Mouse (Mus musculus) midbrain, embryonic 10.5 days (tissue): ENCODE data around the gene Mypop. TPM values are rescaled to one million over a fixed set of nuclear protein-coding genes. Genes with fewer than 3 reads are reported as not detected.
A peak's percentile ranks its signal among the peaks of the same experiment; 100 is the strongest.

Source experiments
- DNase-seq: peaks from one replicate; pipeline ENCODE4 v3.0.0-alpha.2; 2017; ENCODE audit warnings: low spot score
- H3K27ac ChIP-seq: fragments of 300-500 bp; sonication (generic); replicated peaks from 2 replicates; pipeline ENCODE4 v1.5.1; 2016; ENCODE audit warnings: mild to moderate bottlenecking
- H3K27me3 ChIP-seq: fragments of 300-500 bp; sonication (generic); 2 replicates; pipeline ENCODE4 v1.6.1; 2016; ENCODE audit warnings: low read depth, mild to moderate bottlenecking; ENCODE audit not compliant: poor library complexity, severe bottlenecking
- H3K36me3 ChIP-seq: fragments of 300-500 bp; sonication (generic); 2 replicates; pipeline ENCODE4 v1.6.1; 2016; ENCODE audit warnings: mild to moderate bottlenecking, moderate library complexity
- H3K4me1 ChIP-seq: fragments of 300-500 bp; sonication (generic); 2 replicates; pipeline ENCODE4 v1.6.1; 2016
- H3K4me3 ChIP-seq: fragments of 300-500 bp; sonication (generic); 2 replicates; pipeline ENCODE4 v1.5.1; 2016; ENCODE audit warnings: mild to moderate bottlenecking, moderate library complexity
- H3K9me3 ChIP-seq: fragments of 300-500 bp; sonication (generic); replicated peaks from 2 replicates; pipeline ENCODE4 v1.6.1; 2016; ENCODE audit warnings: mild to moderate bottlenecking
- WGBS: fragments of 180-500 bp; shearing (Covaris S2); methylation state at CpG from one replicate; pipeline ENCODE4 v1.1.7; 2016; 5-methylcytosine and 5-hydroxymethylcytosine counted together
- polyA plus RNA-seq: library from polyadenylated mRNA; unstranded; fragments of >200 nt; fragmentation: Nextera tagmentation; extraction: Ambion mirVana; gene quantifications from 2 replicates; pipeline ENCODE4 v1.2.1, GENCODE M21; 2016

Gene Mypop
- polyA plus RNA-seq, 1 experiment from 2014 or later, result 4.1 TPM

DNA sequence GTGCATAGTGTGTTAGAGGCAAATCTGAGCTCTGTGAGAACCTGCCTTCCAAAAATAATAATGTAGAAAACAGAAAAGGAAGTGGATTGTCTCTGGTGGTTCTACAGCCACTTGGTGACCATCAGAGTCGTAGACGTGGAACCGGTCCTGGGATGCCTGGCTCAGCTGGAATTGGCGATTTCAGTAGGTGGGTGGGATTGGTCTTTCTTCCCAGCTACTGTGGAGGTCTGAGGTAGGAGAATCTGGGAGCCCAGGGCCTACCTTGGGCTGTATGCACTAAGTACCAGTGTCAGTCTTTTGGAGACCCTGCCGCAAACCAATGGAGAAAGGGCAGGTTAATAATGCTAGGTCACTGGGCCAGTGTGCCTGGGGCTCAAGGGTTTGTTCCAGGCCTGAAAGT is 2.0 kb downstream of the Mypop start:
- Histone ChIP-seq H3K27ac (no peak overlapping the region), H3K4me1 (peaks cover 36% of the 10 kb centered on the region), H3K9me3 (no peaks in the 10 kb centered on the region), H3K36me3 (peaks cover 16% of the 10 kb centered on the region), H3K27me3 (peaks cover 35% of the 10 kb centered on the region), H3K4me3 (peak overlapping the region; percentile 63; the same call in 1 of the 2 replicates)
- WGBS, result 91% methylated on average over 5 of the region's 5 CpGs
- DNase-seq, result no peak

DNA sequence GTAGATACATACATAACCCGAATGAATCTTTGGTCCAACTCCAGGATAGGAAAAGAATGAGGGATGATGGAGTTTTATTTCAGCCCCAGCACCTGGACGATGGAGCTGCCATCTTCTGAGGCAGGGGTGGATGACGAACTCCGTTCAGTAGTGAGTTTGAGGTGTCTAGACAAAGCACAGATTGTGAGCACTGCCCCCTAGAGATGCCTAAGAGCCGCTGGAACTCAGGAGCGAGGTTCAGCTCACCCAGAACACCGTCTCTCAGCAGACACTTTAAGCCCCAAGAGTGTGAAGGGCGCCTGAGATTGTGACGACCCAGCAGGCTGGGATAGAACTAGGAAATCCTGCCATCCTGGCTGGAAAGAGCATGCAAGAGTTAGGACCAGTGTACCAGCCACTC is 7.8 kb downstream of the Mypop start:
- Histone ChIP-seq H3K27ac (0 out of 2 replicates have a peak overlapping the region, but pooled peaks have one; percentile 7), H3K27me3 (peaks cover 4% of the 10 kb centered on the region), H3K9me3 (no peaks in the 10 kb centered on the region), H3K4me1 (peaks cover 41% of the 10 kb centered on the region), H3K36me3 (peaks cover 21% of the 10 kb centered on the region), H3K4me3 (no peak overlapping the region)
- DNase-seq, result no peak
- WGBS, result 45% methylated on average over 9 of the region's 9 CpGs

GRCm38 (mm10) chr7:19000421-19000820 is 9.4 kb downstream of the Mypop start:
- H3K36me3 ChIP-seq, result peaks cover 28% of the 10 kb centered on the region
- H3K4me3 ChIP-seq, result peak overlapping the region; percentile 50
- H3K27me3 ChIP-seq, result no peaks in the 10 kb centered on the region
- H3K9me3 ChIP-seq, result no peaks in the 10 kb centered on the region
- H3K4me1 ChIP-seq, result peaks cover 54% of the 10 kb centered on the region
- WGBS, result 63% methylated on average over 10 of the region's 10 CpGs
- H3K27ac ChIP-seq, result peak overlapping the region; percentile 75
- no peak for DNase-seq

DNA sequence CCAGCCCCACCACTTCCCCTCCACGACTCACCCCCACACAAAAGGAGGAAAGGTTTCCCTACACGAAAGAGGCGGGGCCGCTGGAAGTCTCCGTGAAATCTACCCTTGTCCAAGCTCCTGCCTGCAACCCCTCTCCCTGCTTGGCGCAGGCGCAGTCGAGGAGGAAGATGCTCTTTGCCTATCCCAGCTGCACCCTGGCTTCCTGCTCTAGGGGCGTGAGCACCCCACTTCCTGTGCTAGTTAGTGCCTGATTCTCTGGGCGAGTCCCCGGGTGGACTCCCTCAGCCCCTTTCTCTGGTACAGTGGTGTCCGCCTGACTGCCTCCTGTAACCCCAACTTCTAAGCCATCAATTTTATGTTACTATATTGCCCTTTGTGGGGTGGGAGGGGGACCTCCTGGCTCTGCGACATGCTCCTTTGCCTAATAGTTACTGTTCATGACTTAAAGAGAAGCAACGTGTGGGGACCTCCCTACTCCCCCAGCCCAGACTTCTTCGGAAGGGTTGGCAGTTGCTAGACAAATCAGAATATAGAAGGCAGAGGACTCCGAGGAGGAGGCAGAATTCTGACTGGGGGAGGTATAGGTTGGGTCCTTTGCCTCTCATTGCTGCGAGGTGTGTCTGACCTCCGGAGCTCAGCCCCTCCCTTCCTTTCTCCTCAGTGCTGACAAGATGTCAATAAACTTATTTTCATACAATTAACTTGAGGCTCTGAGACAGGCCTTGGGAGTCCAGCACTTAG is 10.2 kb downstream of the Mypop start:
- H3K27ac ChIP-seq, result peak overlapping the region; percentile 75
- H3K27me3 ChIP-seq, result no peaks in the 10 kb centered on the region
- peaks cover 62% of the 10 kb centered on the region for H3K4me1 ChIP-seq
- WGBS, result 46% methylated on average over 18 of the region's 18 CpGs
- H3K4me3 ChIP-seq, result peak overlapping the region; percentile 50
- peaks cover 32% of the 10 kb centered on the region for H3K36me3 ChIP-seq
- no peaks in the 10 kb centered on the region for H3K9me3 ChIP-seq
- peak; percentile 56 for DNase-seq

DNA sequence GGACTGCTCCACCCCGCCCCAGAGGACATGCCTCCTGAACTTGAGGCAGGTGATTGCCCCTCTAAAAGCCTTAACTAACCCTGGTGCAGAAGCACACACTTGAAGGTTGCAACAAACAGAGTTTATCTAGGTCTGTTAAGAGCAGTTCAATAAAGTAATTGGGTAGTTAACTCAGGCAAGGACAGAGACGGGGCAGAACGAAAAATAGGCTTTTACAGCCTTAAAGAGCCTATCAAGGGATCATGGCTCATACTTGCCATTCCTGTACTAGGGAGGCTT is 10.7 kb downstream of the Mypop start:
- no peak for DNase-seq
- Histone ChIP-seq H3K4me3 (no peak overlapping the region), H3K27me3 (no peaks in the 10 kb centered on the region), H3K36me3 (peaks cover 30% of the 10 kb centered on the region), H3K27ac (0 out of 2 replicates have a peak overlapping the region, but pooled peaks have one; percentile 91), H3K4me1 (peaks cover 67% of the 10 kb centered on the region), H3K9me3 (no peaks in the 10 kb centered on the region)
- 84% methylated on average over 3 of the region's 3 CpGs for WGBS

GRCm38 (mm10) chr7:19002115-19002514 is 11.1 kb downstream of the Mypop start:
- DNase-seq, result no peak
- 51% methylated on average over 4 of the region's 4 CpGs for WGBS
- Histone ChIP-seq H3K27me3 (no peaks in the 10 kb centered on the region), H3K9me3 (no peaks in the 10 kb centered on the region), H3K36me3 (peaks cover 32% of the 10 kb centered on the region), H3K4me3 (peak overlapping the region; percentile 55), H3K27ac (peak overlapping the region; percentile 91), H3K4me1 (peaks cover 71% of the 10 kb centered on the region)

- DNase-seq, result peak; percentile 79
- H3K9me3 ChIP-seq, result no peaks in the 10 kb centered on the region
- peak overlapping the region; percentile 55 for H3K4me3 ChIP-seq
- peaks cover 36% of the 10 kb centered on the region for H3K36me3 ChIP-seq
- H3K27ac ChIP-seq, result peak overlapping the region; percentile 91
- H3K4me1 ChIP-seq, result peaks cover 78% of the 10 kb centered on the region
- 4% methylated on average over 17 of the region's 17 CpGs for WGBS
- no peaks in the 10 kb centered on the region for H3K27me3 ChIP-seq
These were observed 11.9 kb downstream of the Mypop start for GRCm38 (mm10) chr7:19002848-19003498.

- DNase-seq, result peak; percentile 92
- peaks cover 74% of the 10 kb centered on the region for H3K4me1 ChIP-seq
- under 1% methylated on average over 88 of the region's 90 CpGs for WGBS
- peak within 1 kb of the TSS; percentile 96 for H3K27ac ChIP-seq
- no peaks in the 10 kb centered on the region for H3K9me3 ChIP-seq
- H3K36me3 ChIP-seq, result peaks cover 37% of the 10 kb centered on the region
- H3K4me3 ChIP-seq, result peak within 1 kb of the TSS; percentile 98
- H3K27me3 ChIP-seq, result no peaks in the 10 kb centered on the region
These were observed 13.0 kb downstream of the Mypop start, which contains the start of gene Irf2bp1 for GRCm38 (mm10) chr7:19003902-19004630. TSS of gene Irf2bp1 (plus strand) at chr7:19004044.

DNA sequence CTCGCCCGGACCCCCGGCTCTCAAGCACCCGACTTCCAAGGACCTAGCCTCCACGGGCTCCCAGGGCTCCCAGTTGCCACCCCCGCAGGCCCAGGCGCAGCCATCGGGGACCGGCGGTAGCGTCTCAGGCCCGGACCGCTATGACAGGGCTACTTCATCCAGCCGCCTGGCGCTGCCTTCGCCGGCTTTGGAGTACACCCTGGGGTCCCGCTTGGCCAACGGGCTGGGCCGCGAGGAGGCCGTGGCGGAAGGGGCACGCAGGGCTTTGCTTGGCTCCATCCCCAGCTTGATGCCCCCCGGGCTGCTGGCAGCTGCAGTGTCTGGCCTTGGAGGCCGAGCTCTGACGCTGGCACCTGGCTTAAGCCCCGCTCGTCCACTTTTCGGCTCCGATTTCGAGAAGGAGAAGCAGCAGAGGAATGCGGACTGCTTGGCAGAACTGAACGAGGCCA is 13.6 kb downstream of the Mypop start:
- no peaks in the 10 kb centered on the region for H3K9me3 ChIP-seq
- peaks cover 72% of the 10 kb centered on the region for H3K4me1 ChIP-seq
- peak; percentile 37 for DNase-seq
- H3K27ac ChIP-seq, result peak overlapping the region; percentile 96
- no peaks in the 10 kb centered on the region for H3K27me3 ChIP-seq
- peaks cover 37% of the 10 kb centered on the region for H3K36me3 ChIP-seq
- H3K4me3 ChIP-seq, result peak overlapping the region; percentile 98
- 10% methylated on average over 34 of the region's 34 CpGs for WGBS

- Histone ChIP-seq H3K9me3 (no peaks in the 10 kb centered on the region), H3K27me3 (no peaks in the 10 kb centered on the region), H3K4me1 (peaks cover 65% of the 10 kb centered on the region), H3K27ac (peak overlapping the region; percentile 33; the same call in 1 of the 2 replicates), H3K4me3 (peak overlapping the region; percentile 98), H3K36me3 (peaks cover 37% of the 10 kb centered on the region)
- 83% methylated on average over 34 of the region's 34 CpGs for WGBS
- no peak for DNase-seq
These were observed 14.5 kb downstream of the Mypop start for GRCm38 (mm10) chr7:19005417-19006121.

GRCm38 (mm10) chr7:19006476-19006875 is 15.4 kb downstream of the Mypop start:
- Histone ChIP-seq H3K36me3 (peaks cover 32% of the 10 kb centered on the region), H3K4me1 (peaks cover 58% of the 10 kb centered on the region), H3K9me3 (no peaks in the 10 kb centered on the region), H3K27ac (no peak overlapping the region), H3K27me3 (no peaks in the 10 kb centered on the region), H3K4me3 (peak overlapping the region; percentile 98)
- 9% methylated on average over 12 of the region's 12 CpGs for WGBS
- peak; percentile 85 for DNase-seq
